Comparison of ENCODE assay signal across 11 mouse cellular contexts in the genomic region with DNA sequence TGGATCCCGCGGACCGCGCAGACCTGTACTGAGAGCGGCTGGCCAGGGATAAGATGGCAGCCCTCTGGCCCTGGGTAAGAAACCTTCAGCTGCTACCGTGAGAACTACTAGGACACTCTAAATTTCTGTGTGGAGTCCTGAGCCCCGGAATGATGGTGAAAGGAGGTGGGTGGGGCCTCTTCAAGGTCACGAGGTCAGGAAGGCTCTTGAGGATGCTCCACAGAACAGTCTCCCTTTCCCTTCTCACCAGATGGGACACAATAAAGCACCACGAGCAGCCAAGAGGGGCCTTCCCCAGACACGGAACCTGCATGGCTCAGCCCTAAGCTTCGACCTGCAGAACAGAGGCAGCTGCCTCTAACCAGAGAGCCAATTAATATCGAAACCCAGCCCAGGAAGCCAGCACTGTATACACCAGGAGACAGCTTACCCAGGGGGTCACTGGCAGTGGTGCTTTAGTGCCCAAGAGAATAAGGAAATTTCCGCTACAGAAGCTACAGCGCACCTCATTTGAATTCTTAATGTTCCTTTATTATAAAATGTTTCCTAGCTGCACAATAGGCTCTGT.
A peak's percentile ranks its signal among the peaks of the same experiment; 100 is the strongest.
DNase-seq lines count a peak whose midpoint lies in the region; ATAC-seq lines count a peak whose summit lies in the region.
"Had no signal": no experiment of that assay in that cellular context is flagged by ENCODE, and none has a peak within 500 bp of the region (broad histone marks: within the 10 kb centered on the region; RNA-seq: fewer than 3 reads in every experiment).

No protein-coding gene starts in this region.

- DNase-seq in A20 (ENCODE audit: low read depth, low spot score): peak; percentile 90
- DNase-seq in CD4-positive, CD25-positive, alpha-beta regulatory T cell, adult 2 months (ENCODE audit: low read depth, low spot score): peak; percentile 52
- no peak for DNase-seq in urinary bladder, postnatal 36 days (ENCODE audit: low spot score in 2 of 2)
- DNase-seq in kidney, postnatal 14 days: no peak
- DNase-seq in left cerebral cortex, postnatal 10 days (ENCODE audit: extremely low spot score in 1 of 2, low spot score in 2 of 2): no peak
- DNase-seq: heart, postnatal 14 days; kidney, postnatal 4 days had no signal

- H3K9ac ChIP-seq in forebrain, embryonic 16.5 days (replicated peaks; ENCODE audit: low read depth, low read length): no peak overlapping the region
- no peak overlapping the region for H3K9ac ChIP-seq in midbrain, embryonic 12.5 days (replicated peaks)
- H3K9ac ChIP-seq: embryonic facial prominence, embryonic 13.5 days; limb, embryonic 13.5 days had no signal

- peak; percentile 41; the same call in 1 of the 2 replicates for ATAC-seq in forebrain, embryonic 16.5 days
- no peak; the same call in none of the 2 replicates for ATAC-seq in midbrain, embryonic 12.5 days (ENCODE audit: low FRiP score, low read depth)

- WGBS in forebrain, embryonic 16.5 days: 51% methylated on average over 14 of the region's 14 CpGs
- WGBS in midbrain, embryonic 12.5 days: 58% methylated on average over 14 of the region's 14 CpGs

- peaks cover 19% of the 10 kb centered on the region for H3K4me1 ChIP-seq in forebrain, embryonic 16.5 days (replicated peaks; ENCODE audit: control insufficient read depth, insufficient read depth, low read length)
- H3K4me1 ChIP-seq in midbrain, embryonic 12.5 days: peaks cover 29% of the 10 kb centered on the region

- H3K9me3 ChIP-seq in forebrain, embryonic 16.5 days (ENCODE audit: control insufficient read depth, low read length): no peaks in the 10 kb centered on the region
- no peaks in the 10 kb centered on the region for H3K9me3 ChIP-seq in midbrain, embryonic 12.5 days
- H3K9me3 ChIP-seq: embryonic facial prominence, embryonic 13.5 days; limb, embryonic 13.5 days had no signal

- no peak overlapping the region for H3K27ac ChIP-seq in forebrain, embryonic 16.5 days (ENCODE audit: low read length)
- peak overlapping the region; percentile 54 for H3K27ac ChIP-seq in midbrain, embryonic 12.5 days (replicated peaks)
- H3K27ac ChIP-seq: embryonic facial prominence, embryonic 13.5 days; limb, embryonic 13.5 days had no signal

- H3K27me3 ChIP-seq in forebrain, embryonic 16.5 days (replicated peaks; ENCODE audit: control insufficient read depth, insufficient read depth, low read length): no peaks in the 10 kb centered on the region
- no peaks in the 10 kb centered on the region for H3K27me3 ChIP-seq in midbrain, embryonic 12.5 days
- H3K27me3 ChIP-seq: embryonic facial prominence, embryonic 13.5 days; limb, embryonic 13.5 days had no signal

- no peaks in the 10 kb centered on the region for H3K36me3 ChIP-seq in forebrain, embryonic 16.5 days (ENCODE audit: control insufficient read depth, insufficient read depth)
- H3K36me3 ChIP-seq in midbrain, embryonic 12.5 days: no peaks in the 10 kb centered on the region
- H3K36me3 ChIP-seq: embryonic facial prominence, embryonic 13.5 days; limb, embryonic 13.5 days had no signal

- intact Hi-C loops in left cerebral cortex, postnatal 10 days (cut with DNase I): no loop called here

- H3K4me3 ChIP-seq in forebrain, embryonic 16.5 days (replicated peaks; ENCODE audit: low read length): no peak overlapping the region
- H3K4me3 ChIP-seq in midbrain, embryonic 12.5 days: no peak overlapping the region
- H3K4me3 ChIP-seq: embryonic facial prominence, embryonic 13.5 days; limb, embryonic 13.5 days had no signal

- no peak overlapping the region for H3K4me2 ChIP-seq in forebrain, embryonic 16.5 days (ENCODE audit: low read length)
- H3K4me2 ChIP-seq in midbrain, embryonic 12.5 days (replicated peaks): no peak overlapping the region
- H3K4me2 ChIP-seq: embryonic facial prominence, embryonic 13.5 days; limb, embryonic 13.5 days had no signal

Comparison
In these comparisons a context has a peak if more than half of its experiments do, and no peak if none do; other contexts are left out.
1. DNase-seq: peak in A20 (single experiment) and CD4-positive, CD25-positive, alpha-beta regulatory T cell, adult 2 months (single experiment); none in urinary bladder, postnatal 36 days (0 of 2), kidney, postnatal 14 days (single experiment) and left cerebral cortex, postnatal 10 days (0 of 2).